Mouse (Mus musculus): ENCODE measurements around the gene Gm12830. TPM values are rescaled to one million over a fixed set of nuclear protein-coding genes. Genes with fewer than 3 reads are reported as not detected.

Gene Gm12830
- total RNA-seq, 2 experiments from 2014 or later: not detected

Other genes with a start within 250 kb of the Gm12830 start
- under 1 TPM; 0.17 to 0.35 TPM for gene Foxd2, start 87.2 kb downstream of the Gm12830 start, total RNA-seq (2021)
- gene Foxe3, start 104.3 kb downstream of the Gm12830 start, total RNA-seq (2021): not detected
- gene Cmpk1, start 165.5 kb downstream of the Gm12830 start, total RNA-seq (2021): 10 to 100 TPM; 69.5 to 73.4 TPM
- gene Stil, start 178.4 kb downstream of the Gm12830 start, total RNA-seq (2021): under 1 TPM; 0.23 to 0.32 TPM
- 1 to 10 TPM; 1.1 to 1.5 TPM for gene Tal1, start 234.7 kb downstream of the Gm12830 start, total RNA-seq (2021)